Mouse (Mus musculus) ES-E14 (cell line): ENCODE results near the gene Gm13279.

Experiments
- CHD2 ChIP-seq: IDR thresholded peaks from 2 replicates; pipeline ENCODE4 v1.6.1; 2014; ENCODE audit warnings: mild to moderate bottlenecking, low read depth, low read length, inconsistent platforms
- HCFC1 ChIP-seq: IDR thresholded peaks from 2 replicates; pipeline ENCODE4 v1.6.1; 2012; ENCODE audit warnings: low read length, inconsistent platforms, borderline replicate concordance; ENCODE audit not compliant: insufficient read depth
- MAFK ChIP-seq: IDR thresholded peaks from 2 replicates; pipeline ENCODE4 v1.6.1; 2014; ENCODE audit warnings: mild to moderate bottlenecking, low read depth, low read length, inconsistent platforms; ENCODE audit not compliant: insufficient read depth
- ZC3H11A ChIP-seq: IDR thresholded peaks from 2 replicates; pipeline ENCODE4 v1.6.1; 2012; ENCODE audit warnings: low read depth, mild to moderate bottlenecking, inconsistent platforms, low read length, borderline replicate concordance
- ZNF384 ChIP-seq: IDR thresholded peaks from 2 replicates; pipeline ENCODE4 v1.6.1; 2012; ENCODE audit warnings: low read depth, low read length, inconsistent platforms

- TF ChIP-seq CHD2 (no peak), MAFK (no peak), ZNF384 (no peak), ZC3H11A (no peak), HCFC1 (no peak)
Measured at GRCm38 (mm10) chr4:88830523-88830922, 33.3 kb downstream of the Gm13279 start.
